Mouse (Mus musculus) ES-Bruce4 (cell line): ENCODE data around the gene Apba3.

Experiments used
- CTCF ChIP-seq: IDR thresholded peaks from one replicate; pipeline ENCODE4 v1.8.1; 2011; ENCODE audit warnings: low read depth, low read length
- POLR2A ChIP-seq: IDR thresholded peaks from one replicate; pipeline ENCODE4 v1.8.1; 2011; ENCODE audit warnings: low read length; ENCODE audit not compliant: insufficient read depth

DNA sequence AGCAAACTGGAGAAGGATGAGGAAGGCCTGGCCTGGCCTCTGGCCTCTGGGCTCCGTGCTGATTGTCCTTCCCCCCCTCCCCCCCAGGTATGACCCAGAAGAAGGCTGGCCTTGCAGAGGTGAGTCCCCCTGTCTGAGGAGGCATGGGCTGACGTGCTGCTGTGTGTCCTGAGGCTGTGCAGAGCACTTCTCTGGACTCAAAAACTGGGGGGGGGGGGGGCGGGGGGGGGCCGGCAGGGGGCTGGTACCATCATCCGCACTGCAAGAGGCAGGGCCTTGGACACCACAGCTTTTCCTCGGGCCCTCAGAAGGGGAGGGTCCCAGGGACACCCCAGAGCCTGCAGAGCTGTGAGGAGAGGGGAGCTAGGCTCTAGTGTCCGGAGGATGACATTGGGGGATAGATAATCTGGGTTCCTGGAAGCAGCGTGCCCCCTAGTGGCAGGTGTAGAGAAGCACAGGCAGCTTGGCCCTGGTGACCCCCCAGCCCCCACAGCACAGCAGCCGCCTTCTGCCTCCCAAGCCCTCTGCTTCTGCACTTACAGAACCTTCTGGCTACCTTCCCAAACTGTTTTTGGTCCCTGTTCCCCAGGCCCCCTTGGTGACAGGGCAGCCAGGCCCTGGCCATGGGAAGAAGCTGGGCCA lies 38.0 kb downstream of the Apba3 start:
- TF ChIP-seq CTCF (peak; percentile 91), POLR2A (no peak)
